Mouse (Mus musculus) right cerebral cortex, postnatal 36 days (tissue): Measurements from ENCODE around the gene Cog3.

Experiments used
- DNase-seq, 2 experiments: peaks; one replicate each; pipeline ENCODE4 v3.0.0; 2022; ENCODE audit warnings: low spot score in 2 of 2, mixed read lengths in 1 of 2

Gene Cog3

GRCm38 (mm10) chr14:75697928-75698327 lies 56.4 kb downstream of the Cog3 start:
- DNase-seq, result no peak

GRCm38 (mm10) chr14:75696096-75696495 lies 58.2 kb downstream of the Cog3 start:
- no peak for DNase-seq

- no peak for DNase-seq
Observed at GRCm38 (mm10) chr14:75690428-75690827, 63.9 kb downstream of the Cog3 start.

- no peak for DNase-seq
Observed at GRCm38 (mm10) chr14:75676316-75676715, 78.0 kb downstream of the Cog3 start.

GRCm38 (mm10) chr14:75669085-75669645 lies 85.2 kb downstream of the Cog3 start:
- DNase-seq, result no peak

- DNase-seq, result no peak
Observed at GRCm38 (mm10) chr14:75665430-75666180, 88.7 kb downstream of the Cog3 start.

- no peak for DNase-seq
Observed at GRCm38 (mm10) chr14:75661548-75661947, 92.8 kb downstream of the Cog3 start.

- no peak for DNase-seq
Observed at GRCm38 (mm10) chr14:75660936-75661335, 93.4 kb downstream of the Cog3 start.
